Mouse (Mus musculus): ENCODE results near the gene Rapgef5.

- TF ChIP-seq POLR2A (IDR thresholded peaks at IDR 0.05; ENCODE audit: borderline replicate concordance, extremely low read depth, insufficient read depth, insufficient read length, poor library complexity, severe bottlenecking), result no peak
- no peak for TF ChIP-seq CTCF (IDR thresholded peaks at IDR 0.05; ENCODE audit: borderline replicate concordance, extremely low read depth, insufficient read depth, insufficient read length)
These were observed 226.2 kb downstream of the Rapgef5 start for GRCm38 (mm10) chr12:117742487-117742886.

Measured in brain, embryonic 14.5 days (tissue).